Mouse (Mus musculus) adrenal gland, postnatal 0 days (tissue): Measurements from ENCODE around the gene Mcm3. TPM values are rescaled to one million over a fixed set of nuclear protein-coding genes. Genes with fewer than 3 reads are reported as not detected.

Source experiments
- polyA plus RNA-seq: library from polyadenylated mRNA; unstranded; fragments of >200 nt; fragmentation: Nextera tagmentation; extraction: Ambion mirVana; gene quantifications from 2 replicates; pipeline ENCODE4 v1.2.1, GENCODE M21; 2015

Mcm3 gene
- polyA plus RNA-seq: 28.6 and 46.7 TPM in 2 replicates

DNA sequence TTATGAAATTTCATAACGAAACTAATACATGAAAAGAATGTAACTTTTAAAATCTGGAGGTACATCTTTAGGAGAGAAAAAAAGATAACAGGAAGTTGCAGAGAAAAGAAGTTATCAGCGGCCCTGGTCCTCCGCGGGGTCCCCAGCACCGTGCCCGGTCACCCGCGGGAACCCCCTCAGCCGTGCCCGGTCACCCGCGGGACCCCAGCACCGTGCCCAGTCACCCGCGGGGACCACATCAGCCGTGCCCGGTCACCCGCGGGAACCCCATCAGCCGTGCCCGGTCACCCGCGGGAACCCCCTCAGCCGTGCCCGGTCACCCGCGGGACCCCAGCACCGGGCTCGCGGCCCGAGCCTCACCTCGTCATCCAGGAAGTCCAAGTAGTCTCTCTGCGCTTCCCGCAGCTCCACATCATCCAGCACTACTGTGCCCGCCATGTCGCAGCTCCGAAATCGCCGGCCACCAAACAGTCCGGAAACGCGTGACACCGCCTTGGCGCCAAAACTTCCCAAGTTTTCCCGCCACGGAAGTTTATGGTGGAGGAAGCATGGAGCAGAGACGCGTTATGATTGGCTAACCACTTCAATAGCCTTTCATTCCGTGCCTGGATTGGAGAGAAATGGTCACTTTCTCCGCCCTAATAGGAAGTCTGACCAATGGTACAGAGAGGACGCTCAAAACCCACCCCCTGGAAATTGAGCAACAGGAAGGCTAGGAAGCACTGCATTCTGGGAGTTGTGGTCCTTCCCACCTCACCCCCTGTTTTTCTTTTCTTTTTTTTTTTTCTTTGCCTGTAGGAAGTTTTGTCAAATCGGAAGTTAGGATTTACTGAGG is at the start of gene Mcm3:
Gene Mcm3, minus strand, starts transcription at position 542 of the 835 bp plus-strand sequence.

DNA sequence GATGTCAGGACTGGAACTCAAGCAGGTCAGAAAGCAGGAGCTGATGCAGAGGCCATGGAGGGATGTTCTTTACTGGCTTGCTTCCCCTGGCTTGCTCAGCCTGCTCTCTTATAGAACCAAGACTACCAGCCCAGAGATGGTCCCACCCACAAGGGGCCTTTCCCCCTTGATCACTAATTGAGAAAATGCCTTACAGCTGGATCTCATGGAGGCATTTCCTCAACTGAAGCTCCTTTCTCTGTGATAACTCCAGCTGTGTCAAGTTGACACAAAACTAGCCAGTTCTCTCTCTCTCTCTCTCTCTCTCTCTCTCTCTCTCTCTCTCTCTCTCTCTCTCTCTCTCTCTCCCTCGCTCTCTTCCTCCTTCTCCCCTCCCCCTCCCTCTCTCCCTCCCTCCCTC is 29.6 kb downstream of the Mcm3 start, which contains the start of gene Il17f:
Gene Il17f, minus strand, starts transcription at position 101 of the 400 bp plus-strand sequence.

Other genes starting within 250 kb of the Mcm3 start
- 0.06 and 0.51 TPM in 2 replicates for gene Pkhd1, start 202.2 kb downstream of the Mcm3 start, polyA plus RNA-seq
- gene Il17a, start 89.4 kb downstream of the Mcm3 start, polyA plus RNA-seq: not detected in 2 replicates
- 0.17 and 0.20 TPM in 2 replicates for gene Il17f, start 29.7 kb downstream of the Mcm3 start, polyA plus RNA-seq
- gene Paqr8, start 70.3 kb upstream of the Mcm3 start, polyA plus RNA-seq: 8.2 and 23.0 TPM in 2 replicates
- 2.3 and 2.7 TPM in 2 replicates for gene Efhc1, start 131.3 kb upstream of the Mcm3 start, polyA plus RNA-seq